Mouse (Mus musculus) liver, embryonic 11.5 days (tissue): ENCODE results near the gene Ppfibp1. TPM values are rescaled to one million over a fixed set of nuclear protein-coding genes. Genes with fewer than 3 reads are reported as not detected.

Experiments used
- ATAC-seq: fragments of 200-750 bp; cut with Nextera tagmentation; replicated peaks from 2 replicates; pipeline ENCODE4 v1.8.0; 2017; ENCODE audit warnings: moderate number of reproducible peaks, mild to moderate bottlenecking, moderate TSS enrichment, moderate library complexity; ENCODE audit not compliant: low FRiP score
- DNase-seq: peaks from one replicate; pipeline ENCODE4 v3.0.0-alpha.2; 2017; ENCODE audit warnings: low spot score
- H3K27ac ChIP-seq: fragments of 300-500 bp; sonication (generic); 2 replicates; pipeline ENCODE4 v1.5.1; 2014; ENCODE audit warnings: mild to moderate bottlenecking, low read depth, low read length, control low read depth
- H3K27me3 ChIP-seq: fragments of 300-500 bp; sonication (generic); replicated peaks from 2 replicates; pipeline ENCODE4 v1.6.1; 2014; ENCODE audit warnings: low read length, mixed read lengths; ENCODE audit not compliant: control insufficient read depth, insufficient read depth
- H3K36me3 ChIP-seq: fragments of 300-500 bp; sonication (generic); 2 replicates; pipeline ENCODE4 v1.6.1; 2014; ENCODE audit warnings: mild to moderate bottlenecking, low read length, moderate library complexity, mixed read lengths; ENCODE audit not compliant: control insufficient read depth, insufficient read depth
- H3K4me1 ChIP-seq: fragments of 300-500 bp; sonication (generic); replicated peaks from 2 replicates; pipeline ENCODE4 v1.6.1; 2014; ENCODE audit warnings: low read length, mixed read lengths; ENCODE audit not compliant: control insufficient read depth, insufficient read depth
- H3K4me2 ChIP-seq: fragments of 300-500 bp; sonication (generic); 2 replicates; pipeline ENCODE4 v1.6.1; 2014; ENCODE audit warnings: mild to moderate bottlenecking, control low read depth, moderate library complexity
- H3K4me3 ChIP-seq: fragments of 300-500 bp; sonication (generic); 2 replicates; pipeline ENCODE4 v1.5.1; 2014; ENCODE audit warnings: low read depth, low read length, control low read depth
- H3K9ac ChIP-seq: fragments of 300-500 bp; sonication (generic); 2 replicates; pipeline ENCODE4 v1.6.1; 2014; ENCODE audit warnings: low read depth, low read length, control low read depth
- H3K9me3 ChIP-seq: fragments of 300-500 bp; sonication (generic); 2 replicates; pipeline ENCODE4 v1.6.1; 2016; ENCODE audit warnings: low read length, inconsistent platforms, mixed read lengths; ENCODE audit not compliant: control insufficient read depth
- WGBS: fragments of 180-500 bp; shearing (Covaris S2); extraction: QIAGEN DNeasy Blood & Tissue Kit; methylation state at CpG from one replicate; pipeline ENCODE4 v1.1.7; 2014; 5-methylcytosine and 5-hydroxymethylcytosine counted together
- polyA plus RNA-seq: library from polyadenylated mRNA; unstranded; fragments of >200 nt; fragmentation: Nextera tagmentation; extraction: Ambion mirVana; gene quantifications from 2 replicates; pipeline ENCODE4 v1.2.1, GENCODE M21; 2014

Ppfibp1 gene
- polyA plus RNA-seq, 1 experiment from 2014 or later, result 31.1 TPM

GRCm38 (mm10) chr6:147011555-147011954, 123.3 kb downstream of the Ppfibp1 start:
- WGBS, result 77% methylated on average over 6 of the region's 6 CpGs
- no peaks in the 10 kb centered on the region; the same call in 1 of the 2 replicates for H3K36me3 ChIP-seq
- H3K9me3 ChIP-seq, result no peaks in the 10 kb centered on the region
- H3K9ac ChIP-seq, result no peak overlapping the region
- no peak for ATAC-seq
- no peaks in the 10 kb centered on the region for H3K27me3 ChIP-seq
- H3K27ac ChIP-seq, result no peak overlapping the region
- H3K4me2 ChIP-seq, result no peak overlapping the region
- H3K4me3 ChIP-seq, result no peak overlapping the region
- no peak for DNase-seq
- H3K4me1 ChIP-seq, result no peaks in the 10 kb centered on the region

GRCm38 (mm10) chr6:147011977-147012376, 123.7 kb downstream of the Ppfibp1 start:
- Histone ChIP-seq H3K9ac (no peak overlapping the region), H3K9me3 (no peaks in the 10 kb centered on the region), H3K36me3 (peaks cover under 1% of the 10 kb centered on the region; the same call in 1 of the 2 replicates), H3K27ac (no peak overlapping the region), H3K4me3 (no peak overlapping the region), H3K4me2 (no peak overlapping the region), H3K4me1 (no peaks in the 10 kb centered on the region), H3K27me3 (no peaks in the 10 kb centered on the region)
- 83% methylated on average over 6 of the region's 6 CpGs for WGBS
- ATAC-seq, result no peak
- no peak for DNase-seq

GRCm38 (mm10) chr6:147013546-147013945, 125.3 kb downstream of the Ppfibp1 start:
- ATAC-seq (no peak), DNase-seq (no peak)
- H3K27me3 ChIP-seq, result no peaks in the 10 kb centered on the region
- no peak overlapping the region for H3K4me2 ChIP-seq
- no peaks in the 10 kb centered on the region for H3K9me3 ChIP-seq
- no peak overlapping the region for H3K9ac ChIP-seq
- 77% methylated on average over 1 of the region's 1 CpGs for WGBS
- H3K27ac ChIP-seq, result no peak overlapping the region
- H3K4me1 ChIP-seq, result no peaks in the 10 kb centered on the region
- H3K4me3 ChIP-seq, result no peak overlapping the region
- H3K36me3 ChIP-seq, result 0 out of 2 replicates have a peak, but pooled peaks cover 3% of the 10 kb centered on the region

- ATAC-seq, result no peak
- H3K4me1 ChIP-seq, result no peaks in the 10 kb centered on the region
- no peaks in the 10 kb centered on the region for H3K27me3 ChIP-seq
- 80% methylated on average over 4 of the region's 4 CpGs for WGBS
- H3K9me3 ChIP-seq, result no peaks in the 10 kb centered on the region
- DNase-seq, result no peak
- no peak overlapping the region for H3K9ac ChIP-seq
- H3K4me2 ChIP-seq, result no peak overlapping the region
- H3K36me3 ChIP-seq, result 0 out of 2 replicates have a peak, but pooled peaks cover 3% of the 10 kb centered on the region
- no peak overlapping the region for H3K27ac ChIP-seq
- no peak overlapping the region for H3K4me3 ChIP-seq
Measured at GRCm38 (mm10) chr6:147017906-147018305, 129.6 kb downstream of the Ppfibp1 start.

DNA sequence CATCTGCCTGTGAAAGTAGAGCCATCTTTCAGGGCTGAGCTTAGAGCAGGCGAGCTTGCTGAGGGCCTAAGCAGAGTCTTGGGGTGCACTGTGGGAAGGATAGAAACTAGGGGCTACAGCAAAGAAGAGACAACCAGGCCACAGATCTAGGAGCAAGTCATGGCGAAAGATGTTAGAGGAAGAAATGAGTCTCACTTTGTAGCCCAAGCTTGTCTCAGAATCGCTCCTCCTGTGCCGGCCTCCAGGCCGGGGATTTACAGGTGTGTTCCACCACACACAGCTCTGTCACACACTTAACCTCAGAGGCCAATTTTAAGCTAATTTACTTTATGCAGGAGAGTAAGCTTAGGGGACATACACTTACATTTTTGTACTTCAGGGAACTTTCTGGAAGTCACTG, 130.1 kb downstream of the Ppfibp1 start:
- Histone ChIP-seq H3K4me3 (no peak overlapping the region), H3K27me3 (no peaks in the 10 kb centered on the region), H3K4me1 (no peaks in the 10 kb centered on the region), H3K4me2 (no peak overlapping the region), H3K27ac (no peak overlapping the region), H3K9me3 (no peaks in the 10 kb centered on the region), H3K36me3 (0 out of 2 replicates have a peak, but pooled peaks cover 3% of the 10 kb centered on the region), H3K9ac (no peak overlapping the region)
- ATAC-seq (no peak), DNase-seq (no peak)
- WGBS, result 87% methylated on average over 5 of the region's 5 CpGs

GRCm38 (mm10) chr6:147021181-147021580, 132.9 kb downstream of the Ppfibp1 start:
- WGBS, result 97% methylated on average over 5 of the region's 5 CpGs
- Histone ChIP-seq H3K27me3 (no peaks in the 10 kb centered on the region), H3K4me2 (no peak overlapping the region), H3K9me3 (no peaks in the 10 kb centered on the region), H3K4me3 (no peak overlapping the region), H3K4me1 (no peaks in the 10 kb centered on the region), H3K9ac (no peak overlapping the region), H3K36me3 (peaks cover 3% of the 10 kb centered on the region; the same call in 1 of the 2 replicates), H3K27ac (no peak overlapping the region)
- no peak for ATAC-seq
- DNase-seq, result no peak

DNA sequence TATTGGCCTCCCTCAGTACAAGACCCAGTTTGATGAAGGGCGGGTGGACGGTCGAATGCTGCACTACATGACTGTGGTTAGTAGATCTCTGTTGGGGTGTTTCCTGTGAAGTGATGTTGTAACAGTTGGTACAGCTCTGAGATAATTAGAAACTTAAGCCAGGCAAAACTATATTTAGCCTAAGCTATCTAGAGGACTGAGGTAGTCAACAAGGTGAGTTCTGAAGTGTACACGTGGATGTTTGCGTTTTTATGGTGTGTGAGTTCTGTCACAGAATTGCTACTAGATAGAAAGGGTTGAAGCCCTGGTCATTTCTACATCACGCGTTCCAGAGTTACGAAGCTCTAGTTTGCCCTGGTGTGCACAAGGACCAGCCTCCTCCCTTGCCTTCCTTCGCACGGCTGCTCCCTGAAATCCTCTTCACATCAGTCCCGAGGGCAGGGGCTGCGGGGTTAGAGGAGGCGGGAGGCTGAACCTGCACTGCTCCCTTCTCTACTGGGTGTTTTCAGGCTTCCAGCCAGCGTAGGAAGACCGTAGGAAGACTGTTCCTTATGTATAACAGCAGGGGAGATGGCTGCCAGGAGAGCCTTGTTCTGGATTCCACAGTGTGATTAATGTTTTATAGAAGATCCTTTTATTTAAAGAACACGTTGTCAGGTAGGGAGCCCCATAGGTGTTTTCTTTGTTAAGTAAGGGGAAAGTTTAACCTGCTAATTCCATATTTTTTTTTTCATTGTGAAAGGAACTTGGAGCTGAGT, 134.3 kb downstream of the Ppfibp1 start:
- ATAC-seq (no peak), DNase-seq (no peak)
- H3K4me2 ChIP-seq, result no peak overlapping the region
- H3K27me3 ChIP-seq, result no peaks in the 10 kb centered on the region
- no peak overlapping the region for H3K9ac ChIP-seq
- H3K4me3 ChIP-seq, result no peak overlapping the region
- peaks cover 3% of the 10 kb centered on the region; the same call in 1 of the 2 replicates for H3K36me3 ChIP-seq
- no peaks in the 10 kb centered on the region for H3K9me3 ChIP-seq
- H3K27ac ChIP-seq, result no peak overlapping the region
- no peaks in the 10 kb centered on the region for H3K4me1 ChIP-seq
- 85% methylated on average over 16 of the region's 16 CpGs for WGBS

- ATAC-seq, result no peak
- peaks cover 3% of the 10 kb centered on the region; the same call in 1 of the 2 replicates for H3K36me3 ChIP-seq
- no peaks in the 10 kb centered on the region for H3K4me1 ChIP-seq
- H3K4me2 ChIP-seq, result no peak overlapping the region
- H3K9me3 ChIP-seq, result no peaks in the 10 kb centered on the region
- H3K27me3 ChIP-seq, result no peaks in the 10 kb centered on the region
- H3K9ac ChIP-seq, result no peak overlapping the region
- WGBS, result 89% methylated on average over 2 of the region's 2 CpGs
- H3K4me3 ChIP-seq, result no peak overlapping the region
- H3K27ac ChIP-seq, result no peak overlapping the region
- no peak for DNase-seq
Measured at GRCm38 (mm10) chr6:147023133-147023395, 134.8 kb downstream of the Ppfibp1 start.

GRCm38 (mm10) chr6:147023568-147023967, 135.3 kb downstream of the Ppfibp1 start:
- no peak overlapping the region for H3K27ac ChIP-seq
- H3K4me3 ChIP-seq, result no peak overlapping the region
- no peak for DNase-seq
- peaks cover 3% of the 10 kb centered on the region; the same call in 1 of the 2 replicates for H3K36me3 ChIP-seq
- H3K27me3 ChIP-seq, result no peaks in the 10 kb centered on the region
- no peaks in the 10 kb centered on the region for H3K4me1 ChIP-seq
- no peak for ATAC-seq
- no peaks in the 10 kb centered on the region for H3K9me3 ChIP-seq
- H3K9ac ChIP-seq, result no peak overlapping the region
- H3K4me2 ChIP-seq, result no peak overlapping the region
